Mouse (Mus musculus) ovary, postnatal 36 days (tissue): ENCODE measurements at regions not wholly inside any gene's neighbourhood (a gene's known extent, or its start where the extent isn't known, plus 50 kb on each side); places are given as distances from the start of the nearest gene placed in this dataset.

Source experiments
- DNase-seq: peaks from one replicate; pipeline ENCODE4 v3.0.0; 2022; ENCODE audit warnings: low spot score, mixed read lengths

GRCm38 (mm10) chr12:55926276-55926973 is 90.3 kb downstream of the Brms1l start:
- DNase-seq, result no peak
